Comparison of ENCODE assay signal across 17 mouse cellular contexts in genomic region chrX:140769794-140770193, GRCm38 (mm10). TPM values are rescaled to one million over a fixed set of nuclear protein-coding genes. Genes with fewer than 3 reads are reported as not detected.
DNase-seq lines count a peak whose midpoint lies in the region.
"Had no signal": no experiment of that assay in that cellular context is flagged by ENCODE, and none has a peak within 500 bp of the region (broad histone marks: within the 10 kb centered on the region; RNA-seq: fewer than 3 reads in every experiment).

No protein-coding gene starts in this region.

- intact Hi-C loops in gastrocnemius, postnatal 14 days (cut with DNase I; ENCODE audit: low total_unique reads), result no loop called here

- peak; percentile 12 for DNase-seq in gastrocnemius, postnatal 14 days
- no peak for DNase-seq in gastrocnemius, postnatal 4 days (ENCODE audit: low spot score in 2 of 2)
- DNase-seq in layer of hippocampus, adult 9-11 months, result peak; percentile 2
- DNase-seq in layer of hippocampus, adult 8-10 months (ENCODE audit: low spot score in 2 of 2), result no peak
- peak; percentile 53 for DNase-seq in adipocyte (ENCODE audit: low spot score)
- peak; percentile 1 for DNase-seq in lung, postnatal 14 days
- DNase-seq in spleen, adult 12 weeks (ENCODE audit: low spot score), result no peak
- DNase-seq: adrenal gland, adult 2 months; B cell, adult 2 months; cerebellum, adult 9-11 months; gastrocnemius, postnatal 36 days; kidney, postnatal 4 days; liver, embryonic 13.5 days; right cerebral cortex, postnatal 14 days had no signal

RNA-seq across cellular contexts. Expression of gene Tex13b, which starts 43.4 kb away (rescaled TPM):
- total RNA-seq in gastrocnemius, postnatal 14 days (2021), result not detected
- not detected for total RNA-seq in gastrocnemius, postnatal 4 days (2021)
- total RNA-seq in layer of hippocampus, adult 8-10 months (2022), result not detected
- total RNA-seq: adrenal gland, adult 2 months; gastrocnemius, postnatal 36 days; heart, postnatal 36 days; layer of hippocampus, postnatal 14 days; megakaryocyte-erythroid progenitor cell, adult 5-6 weeks had no signal

Comparison
In these comparisons a context has a peak if more than half of its experiments do, and no peak if none do; other contexts are left out.
1. DNase-seq: peak in gastrocnemius, postnatal 14 days (single experiment), layer of hippocampus, adult 9-11 months (single experiment), adipocyte (single experiment) and lung, postnatal 14 days (single experiment); none in gastrocnemius, postnatal 4 days (0 of 2), layer of hippocampus, adult 8-10 months (0 of 2) and spleen, adult 12 weeks (single experiment).